Mouse (Mus musculus): ENCODE measurements around the gene Srpx2. TPM values are rescaled to one million over a fixed set of nuclear protein-coding genes. Genes with fewer than 3 reads are reported as not detected.

Gene Srpx2
- total RNA-seq (2023; ENCODE audit: inconsistent age), result not detected in 4 replicates

GRCm38 (mm10) chrX:133908261-133908660, at the start of gene Srpx2:
Gene Srpx2, plus strand, starts transcription at chrX:133908426.

GRCm38 (mm10) chrX:133898014-133898542, 10.1 kb upstream of the Srpx2 start, which contains the start of gene Tspan6:
Gene Tspan6, minus strand, starts transcription at chrX:133898429.

GRCm38 (mm10) chrX:133981231-133982002, 73.2 kb downstream of the Srpx2 start, which contains the start of gene Sytl4:
Gene Sytl4, minus strand, starts transcription at chrX:133981812.

Other genes with a start within 250 kb of the Srpx2 start
- not detected in 4 replicates for gene Pcdh19, start 219.4 kb upstream of the Srpx2 start, total RNA-seq (2023; ENCODE audit: inconsistent age)
- not detected in 4 replicates for gene Tnmd, start 57.4 kb upstream of the Srpx2 start, total RNA-seq (2023; ENCODE audit: inconsistent age)
- 1.1 to 3.2 TPM (median 1.6 TPM) in 4 replicates for gene Tspan6, start 10.0 kb upstream of the Srpx2 start, total RNA-seq (2023; ENCODE audit: inconsistent age)
- gene Sytl4, start 73.4 kb downstream of the Srpx2 start, total RNA-seq (2023; ENCODE audit: inconsistent age), result 0.51 TPM in 1 of 4 replicates, not detected in the others
- 43.6 to 59.2 TPM (median 51.1 TPM) in 4 replicates for gene Cstf2, start 150.8 kb downstream of the Srpx2 start, total RNA-seq (2023; ENCODE audit: inconsistent age)

Measured in B cell, adult (primary cell).